Mouse (Mus musculus) C2C12 (cell line): ENCODE measurements around the gene Bmp6.

Experiments
- CEBPB ChIP-seq: IDR thresholded peaks from one replicate; pipeline ENCODE4 v1.6.1; 2011; ENCODE audit warnings: low read depth, mild to moderate bottlenecking, control low read depth, moderate library complexity
- CTCF ChIP-seq: IDR thresholded peaks from one replicate; pipeline ENCODE4 v1.5.1; 2011; ENCODE audit not compliant: control insufficient read depth, insufficient read depth, insufficient read length
- MAX ChIP-seq: IDR thresholded peaks from one replicate; pipeline ENCODE4 v1.6.1; 2011; ENCODE audit warnings: mild to moderate bottlenecking, control low read depth
- MYOD1 ChIP-seq: IDR thresholded peaks from one replicate; pipeline ENCODE4 v1.6.1; 2011; ENCODE audit warnings: low read depth; ENCODE audit not compliant: control insufficient read depth, insufficient read length
- USF1 ChIP-seq: IDR thresholded peaks from one replicate; pipeline ENCODE4 v1.6.1; 2011; ENCODE audit warnings: low read depth, mild to moderate bottlenecking, control low read depth, moderate library complexity

DNA sequence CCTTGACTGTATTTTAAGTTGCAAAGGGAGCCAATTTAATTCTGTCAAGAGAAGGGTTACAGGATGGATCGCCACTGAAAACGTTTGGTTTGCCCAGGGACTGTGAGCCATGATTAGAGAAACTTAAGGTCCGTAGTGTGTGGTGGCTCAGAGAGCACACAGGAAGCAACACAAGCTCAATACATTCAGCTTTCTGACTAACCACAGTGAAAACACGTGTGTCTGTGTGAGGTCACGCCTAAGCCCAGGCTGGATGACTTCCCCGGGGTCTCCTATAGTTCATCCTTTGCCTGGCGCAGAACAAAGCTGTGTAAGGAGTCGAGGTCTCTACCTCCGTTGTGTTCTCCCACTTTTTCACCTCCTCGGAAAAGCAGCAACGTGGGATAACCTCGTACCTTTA is 156.4 kb downstream of the Bmp6 start:
- TF ChIP-seq CTCF (no peak), MAX (no peak), USF1 (no peak), MYOD1 (no peak), CEBPB (no peak)
